Mouse (Mus musculus): Measurements from ENCODE around the gene Gm29427. TPM values are rescaled to one million over a fixed set of nuclear protein-coding genes. Genes with fewer than 3 reads are reported as not detected.
"Not testable (repeated sequence)": the region's sequence is repeated elsewhere in the genome, so short reads cannot be mapped to it uniquely, and the experiment has no call there.

Gene Gm29427
- total RNA-seq, 2 experiments from 2014 or later, result not detected

DNA sequence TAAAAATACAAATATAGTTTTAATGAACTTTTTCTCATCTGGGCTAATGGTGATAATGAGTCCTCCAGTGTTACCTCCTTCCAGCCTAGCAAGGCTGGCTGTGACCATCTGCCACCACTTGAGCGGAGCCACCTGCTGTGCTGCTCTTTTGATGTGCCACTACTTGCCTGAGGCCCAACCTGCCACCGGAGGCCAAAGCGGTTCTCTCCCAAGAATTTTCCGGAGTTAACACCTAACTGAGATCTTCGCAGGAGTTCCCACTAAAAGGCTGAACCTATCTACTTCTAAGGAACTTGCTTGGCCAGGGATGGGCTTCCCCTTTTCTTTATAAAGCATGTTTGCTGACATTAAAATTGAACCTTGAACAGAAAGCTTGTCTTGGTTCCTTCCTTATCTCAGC is 56.0 kb downstream of the Gm29427 start:
- DNase-seq, result not testable (repeated sequence)

DNA sequence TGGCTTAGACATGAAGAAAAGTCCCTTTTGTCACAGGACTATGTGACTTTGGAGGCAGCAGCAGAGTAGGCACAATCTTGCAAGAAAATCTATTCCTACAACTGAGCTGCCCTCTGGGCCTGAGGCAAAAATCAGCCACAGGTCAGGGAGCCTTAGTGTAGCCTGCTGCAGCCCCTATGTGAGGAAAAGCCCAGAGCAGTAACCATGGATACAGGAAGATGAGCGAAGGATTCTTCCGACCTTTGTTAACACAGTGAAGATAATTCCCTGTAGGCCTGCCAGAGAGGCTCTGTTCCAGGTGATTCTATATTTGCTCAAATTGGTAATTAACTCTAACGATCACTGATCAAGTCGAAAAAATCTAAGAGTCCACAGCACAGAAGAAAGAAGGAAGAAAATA is 71.5 kb downstream of the Gm29427 start:
- DNase-seq, result no peak

DNA sequence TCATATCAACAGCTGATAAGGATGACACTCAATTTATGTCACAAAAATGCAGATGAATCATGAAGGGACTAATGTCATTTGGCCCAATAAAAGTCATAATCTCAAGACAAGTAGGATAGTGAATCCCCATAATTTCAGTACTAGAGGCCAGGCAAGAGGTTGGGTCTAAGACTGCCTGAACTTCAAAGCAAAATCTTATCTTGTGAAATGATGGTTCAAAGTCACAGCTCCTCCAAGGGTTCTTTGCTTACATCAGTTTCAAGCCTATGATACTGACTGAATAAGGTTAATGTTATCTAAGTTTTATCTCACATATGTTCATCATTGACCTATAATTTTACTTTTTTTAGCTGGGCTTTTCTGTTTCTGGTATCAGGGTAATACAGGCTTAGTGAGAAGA is 74.6 kb downstream of the Gm29427 start:
- no peak for DNase-seq

DNA sequence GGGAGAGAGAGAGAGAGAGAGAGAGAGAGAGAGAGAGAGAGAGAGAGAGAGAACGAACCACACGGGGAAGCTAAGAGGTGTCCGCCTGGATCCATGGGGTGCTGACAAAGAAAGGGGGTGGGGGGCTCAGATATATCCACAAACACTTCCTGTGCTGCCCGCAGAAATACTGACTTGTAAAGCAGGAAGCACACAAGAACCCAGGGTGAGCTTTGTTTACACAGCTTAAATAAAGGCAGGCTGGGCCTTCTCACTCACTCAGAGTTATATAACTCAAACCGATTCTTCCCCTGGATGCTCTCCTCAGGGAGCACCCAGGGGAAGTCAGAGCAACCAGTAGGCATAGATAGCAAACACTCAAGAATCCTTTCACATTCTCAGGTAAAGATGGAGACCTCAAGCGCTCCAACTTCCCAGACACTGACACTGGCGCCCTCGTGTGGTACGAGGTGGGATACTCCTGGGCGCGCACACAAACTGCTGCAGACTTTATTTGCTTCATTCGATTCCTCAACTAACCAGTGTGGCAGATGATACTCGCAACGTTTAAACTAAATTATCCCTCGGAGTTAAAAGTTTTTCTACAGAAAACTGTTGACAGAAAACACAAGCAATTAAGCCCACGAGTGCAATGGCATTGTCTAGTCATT is 81.7 kb downstream of the Gm29427 start:
- DNase-seq, result peak; percentile 38 to 54

DNA sequence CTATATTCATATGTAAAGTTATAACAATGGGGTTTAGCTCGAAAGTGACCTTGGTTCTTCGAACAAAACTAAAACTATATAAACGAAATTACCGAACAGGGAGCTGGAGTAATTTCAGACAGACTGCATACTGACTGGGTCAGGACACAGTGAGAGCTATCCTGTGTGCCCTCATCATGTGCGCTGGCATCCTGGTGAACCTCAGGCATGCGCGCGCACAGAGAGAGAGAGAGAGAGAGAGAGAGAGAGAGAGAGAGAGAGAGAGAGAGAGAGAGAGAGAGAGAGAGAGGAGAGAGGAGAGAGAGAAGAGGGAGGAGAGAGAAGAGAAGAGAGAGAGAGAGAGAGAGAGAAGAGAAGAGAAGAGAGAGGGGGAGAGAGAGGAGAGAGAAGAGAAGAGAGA is 82.3 kb downstream of the Gm29427 start:
- no peak for DNase-seq

DNA sequence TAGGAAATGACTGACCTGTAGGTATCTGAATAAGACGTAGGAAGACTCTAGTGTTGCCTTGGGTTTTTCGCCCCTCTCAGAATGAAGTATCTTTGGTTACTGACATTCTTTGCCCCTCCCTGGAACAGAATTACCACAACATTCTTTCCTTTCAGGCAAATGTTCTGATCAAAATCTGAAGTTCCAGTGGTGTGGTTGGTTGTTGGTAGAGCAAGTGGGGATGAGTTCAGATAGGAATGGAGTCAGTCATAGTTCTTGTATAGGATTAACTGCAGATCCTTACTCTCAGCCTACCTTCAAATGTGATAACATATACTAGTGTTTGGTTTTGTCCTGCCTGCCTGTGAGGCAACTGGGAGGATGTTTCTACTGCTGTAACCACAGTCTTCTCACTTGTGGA is 86.1 kb downstream of the Gm29427 start, which contains the start of gene Zp3r:
Gene Zp3r, minus strand, starts transcription at position 101 of the 400 bp plus-strand sequence.
- DNase-seq, result no peak

Other genes starting within 250 kb of the Gm29427 start
- gene Zp3r, start 86.2 kb downstream of the Gm29427 start, total RNA-seq (2021), result not detected
- gene C4bp, start 54.2 kb downstream of the Gm29427 start, total RNA-seq (2021), result 1 to 10 TPM in 1 of 2 experiments, under 1 TPM in 1; 0.63 to 1.4 TPM
- 10 to 100 TPM; 18.0 to 18.1 TPM for gene Yod1, start 1.5 kb upstream of the Gm29427 start, total RNA-seq (2021)
- gene Pfkfb2, start 13.5 kb upstream of the Gm29427 start, total RNA-seq (2021), result 10 to 100 TPM; 46.2 to 46.7 TPM
- gene AA986860, start 16.2 kb upstream of the Gm29427 start, total RNA-seq (2021), result 1 to 10 TPM; 1.3 TPM
- gene Fcamr, start 85.1 kb upstream of the Gm29427 start, total RNA-seq (2021), result not detected
- not detected for gene Pigr, start 110.9 kb upstream of the Gm29427 start, total RNA-seq (2021)
- gene Fcmr, start 149.9 kb upstream of the Gm29427 start, total RNA-seq (2021), result not detected
- not detected for gene Il24, start 171.7 kb upstream of the Gm29427 start, total RNA-seq (2021)
- not detected for gene Il20, start 195.7 kb upstream of the Gm29427 start, total RNA-seq (2021)
- gene Il19, start 224.3 kb upstream of the Gm29427 start, total RNA-seq (2021), result not detected